15 mouse cellular contexts compared by ENCODE assay signal in the genomic region with DNA sequence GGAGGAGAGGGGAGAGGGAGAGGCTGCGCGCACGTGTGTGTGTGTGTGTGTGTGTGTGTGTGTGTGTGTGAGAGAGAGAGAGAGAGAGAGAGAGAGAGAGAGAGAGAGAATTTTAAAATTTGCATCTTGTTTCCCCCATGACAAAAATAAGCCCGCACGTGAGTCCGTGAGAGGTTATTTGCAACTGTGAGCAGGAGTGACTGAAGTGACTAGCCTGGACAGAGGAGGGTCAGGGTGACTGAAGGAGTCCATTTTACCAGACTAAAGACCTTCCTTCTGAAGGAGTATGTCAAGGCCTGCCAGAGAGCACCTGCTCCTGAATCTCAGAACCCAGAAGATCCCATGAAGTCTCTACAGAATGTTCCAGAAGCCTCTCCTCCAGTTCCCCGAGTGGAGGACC. TPM values are rescaled to one million over a fixed set of nuclear protein-coding genes. Genes with fewer than 3 reads are reported as not detected.
DNase-seq lines count a peak whose midpoint lies in the region; ATAC-seq and TF ChIP-seq lines count a peak whose summit lies in the region.
"Had no signal": no experiment of that assay in that cellular context is flagged by ENCODE, and none has a peak within 500 bp of the region (broad histone marks: within the 10 kb centered on the region; RNA-seq: fewer than 3 reads in every experiment).

No protein-coding gene starts in this region.

- no peak for TF ChIP-seq CTCF in liver, postnatal 0 days (IDR thresholded peaks at IDR 0.05; ENCODE audit: low read depth)

- peak overlapping the region; percentile 80 for H3K4me2 ChIP-seq in liver, postnatal 0 days (ENCODE audit: low read depth, low read length)
- H3K4me2 ChIP-seq: embryonic facial prominence, embryonic 12.5 days; lung, embryonic 15.5 days had no signal

- peak overlapping the region; percentile 61 for H3K4me3 ChIP-seq in liver, postnatal 0 days (ENCODE audit: low read depth, low read length)
- H3K4me3 ChIP-seq: embryonic facial prominence, embryonic 12.5 days; heart, adult 2 months; lung, embryonic 15.5 days had no signal

- H3K27ac ChIP-seq in liver, postnatal 0 days (ENCODE audit: low read depth) = peak overlapping the region; percentile 91
- H3K27ac ChIP-seq: embryonic facial prominence, embryonic 12.5 days; heart, adult 2 months; lung, embryonic 15.5 days had no signal

- DNase-seq in thymus, postnatal 14 days = peak; percentile 23
- no peak for DNase-seq in thymus, postnatal 0 days (ENCODE audit: low spot score)
- DNase-seq in T-cell, adult 2 months (ENCODE audit: low spot score) = peak; percentile 25
- no peak for DNase-seq in liver, postnatal 0 days
- no peak for DNase-seq in adrenal gland, postnatal 14 days
- DNase-seq in adrenal gland, postnatal 25 days = no peak
- no peak for DNase-seq in left cerebral cortex, adult 8-10 months (ENCODE audit: low spot score in 2 of 2)
- DNase-seq: cerebellum, adult 2 months; forebrain, postnatal 0 days; kidney, postnatal 25 days; midbrain, embryonic 14.5 days had no signal

- no peaks in the 10 kb centered on the region for H3K9me3 ChIP-seq in liver, postnatal 0 days (ENCODE audit: low read length)
- H3K9me3 ChIP-seq: embryonic facial prominence, embryonic 12.5 days; lung, embryonic 15.5 days had no signal

- no peak for TF ChIP-seq EP300 in liver, postnatal 0 days (IDR thresholded peaks at IDR 0.05; ENCODE audit: low read depth)

- 21% methylated on average over 7 of the region's 7 CpGs for WGBS in liver, postnatal 0 days (ENCODE audit: insufficient replicate concordance)

- peak; percentile 21; the same call in 1 of the 2 replicates for ATAC-seq in liver, postnatal 0 days
- ATAC-seq: forebrain, postnatal 0 days had no signal

- peak overlapping the region; percentile 67 for H3K9ac ChIP-seq in liver, postnatal 0 days (replicated peaks)
- H3K9ac ChIP-seq: embryonic facial prominence, embryonic 12.5 days; forebrain, postnatal 0 days; lung, embryonic 15.5 days had no signal

- peaks cover 5% of the 10 kb centered on the region; the same call in 1 of the 2 replicates for H3K36me3 ChIP-seq in liver, postnatal 0 days (replicated peaks; ENCODE audit: insufficient read depth, low read length)
- H3K36me3 ChIP-seq: embryonic facial prominence, embryonic 12.5 days; lung, embryonic 15.5 days had no signal

- H3K27me3 ChIP-seq in liver, postnatal 0 days (ENCODE audit: insufficient read depth, low read length) = no peaks in the 10 kb centered on the region
- H3K27me3 ChIP-seq: embryonic facial prominence, embryonic 12.5 days; lung, embryonic 15.5 days had no signal

- peaks cover 31% of the 10 kb centered on the region for H3K4me1 ChIP-seq in liver, postnatal 0 days (ENCODE audit: insufficient read depth)
- H3K4me1 ChIP-seq: embryonic facial prominence, embryonic 12.5 days; lung, embryonic 15.5 days had no signal

RNA-seq across cellular contexts. Expression of a gene that starts 0.5 kb away (rescaled TPM):
- polyA plus RNA-seq in thymus, postnatal 0 days (2015; fragmentation: Nextera tagmentation; extraction: Ambion mirVana) = 8.9 and 11.9 TPM in 2 replicates
- 2.0 and 2.7 TPM in 2 replicates for polyA plus RNA-seq in liver, postnatal 0 days (2015; fragmentation: Nextera tagmentation; extraction: Ambion mirVana)
- total RNA-seq in adrenal gland, postnatal 14 days (2021) = 0.93 and 5.6 TPM in 2 replicates
- total RNA-seq in adrenal gland, postnatal 25 days (2021) = 0.15 TPM in 1 of 2 replicates, not detected in the other
- total RNA-seq in left cerebral cortex, adult 8-10 months (2022) = 1 to 10 TPM in 2 of 4 experiments, under 1 TPM in 2; 0.28 to 1.9 (median 0.87) TPM

RNA-seq across cellular contexts. Expression of a gene that starts 16.2 kb away (rescaled TPM):
- 0.53 and 0.64 TPM in 2 replicates for polyA plus RNA-seq in thymus, postnatal 0 days (2015; fragmentation: Nextera tagmentation; extraction: Ambion mirVana)
- polyA plus RNA-seq in liver, postnatal 0 days (2015; fragmentation: Nextera tagmentation; extraction: Ambion mirVana) = 4.7 and 5.1 TPM in 2 replicates
- total RNA-seq in adrenal gland, postnatal 14 days (2021) = 0.19 and 0.45 TPM in 2 replicates
- total RNA-seq in adrenal gland, postnatal 25 days (2021) = 0.12 TPM in 1 of 2 replicates, not detected in the other
- under 1 TPM in 3 of 4 experiments, not detected in 1; 0.15 to 1.00 (median 0.16) TPM for total RNA-seq in left cerebral cortex, adult 8-10 months (2022)
- polyA plus RNA-seq: neural tube, embryonic 14.5 days had no signal

RNA-seq across cellular contexts. Expression of a gene that starts 35.7 kb away (rescaled TPM):
- 0.82 and 1.5 TPM in 2 replicates for polyA plus RNA-seq in thymus, postnatal 0 days (2015; fragmentation: Nextera tagmentation; extraction: Ambion mirVana)
- polyA plus RNA-seq in liver, postnatal 0 days (2015; fragmentation: Nextera tagmentation; extraction: Ambion mirVana) = 7.9 and 9.2 TPM in 2 replicates
- 0.89 and 1.8 TPM in 2 replicates for total RNA-seq in adrenal gland, postnatal 14 days (2021)
- 0.52 and 1.00 TPM in 2 replicates for total RNA-seq in adrenal gland, postnatal 25 days (2021)
- total RNA-seq in left cerebral cortex, adult 8-10 months (2022) = not detected
- total RNA-seq: forebrain, postnatal 0 days had no signal
- polyA plus RNA-seq: forebrain, postnatal 0 days; midbrain, embryonic 14.5 days had no signal

RNA-seq across cellular contexts. Expression of a gene that starts 46.4 kb away (rescaled TPM):
- 2.1 and 3.8 TPM in 2 replicates for polyA plus RNA-seq in thymus, postnatal 0 days (2015; fragmentation: Nextera tagmentation; extraction: Ambion mirVana)
- polyA plus RNA-seq in liver, postnatal 0 days (2015; fragmentation: Nextera tagmentation; extraction: Ambion mirVana) = 5.6 and 6.3 TPM in 2 replicates
- 2.1 and 2.4 TPM in 2 replicates for total RNA-seq in adrenal gland, postnatal 14 days (2021)
- 1.00 and 1.7 TPM in 2 replicates for total RNA-seq in adrenal gland, postnatal 25 days (2021)
- 100 to 1,000 TPM in 1 of 4 experiments, 10 to 100 TPM in 3; 12.6 to 115 (median 56.3) TPM for total RNA-seq in left cerebral cortex, adult 8-10 months (2022)

RNA-seq across cellular contexts. Expression of a gene that starts 52.2 kb away (rescaled TPM):
- polyA plus RNA-seq in thymus, postnatal 0 days (2015; fragmentation: Nextera tagmentation; extraction: Ambion mirVana) = 0.14 and 0.30 TPM in 2 replicates
- 12.2 and 14.3 TPM in 2 replicates for polyA plus RNA-seq in liver, postnatal 0 days (2015; fragmentation: Nextera tagmentation; extraction: Ambion mirVana)
- 0.48 TPM in 1 of 2 replicates, not detected in the other for total RNA-seq in adrenal gland, postnatal 14 days (2021)
- not detected in 2 replicates for total RNA-seq in adrenal gland, postnatal 25 days (2021)
- total RNA-seq in left cerebral cortex, adult 8-10 months (2022) = under 1 TPM in 2 of 4 experiments, not detected in 2; 0.51 to 0.57 TPM
- total RNA-seq: forebrain, postnatal 0 days had no signal
- polyA plus RNA-seq: cerebellum, adult 2 months; embryonic facial prominence, embryonic 12.5 days; forebrain, postnatal 0 days; heart, adult 2 months; midbrain, embryonic 14.5 days; neural tube, embryonic 14.5 days had no signal

Comparison
In these comparisons a context has a peak if more than half of its experiments do, and no peak if none do; other contexts are left out.
1. DNase-seq: peak in thymus, postnatal 14 days (single experiment) and T-cell, adult 2 months (single experiment); none in thymus, postnatal 0 days (single experiment), liver, postnatal 0 days (single experiment), adrenal gland, postnatal 14 days (single experiment), adrenal gland, postnatal 25 days (single experiment) and left cerebral cortex, adult 8-10 months (0 of 2).